Mouse (Mus musculus) C2C12 (cell line): Measurements from ENCODE around the gene Rabgap1l.

ENCODE experiments used
- CTCF ChIP-seq: IDR thresholded peaks from one replicate; pipeline ENCODE4 v1.5.1; 2011; ENCODE audit not compliant: control insufficient read depth, insufficient read depth, insufficient read length
- MAX ChIP-seq: IDR thresholded peaks from one replicate; pipeline ENCODE4 v1.6.1; 2011; ENCODE audit warnings: mild to moderate bottlenecking, control low read depth
- MYOD1 ChIP-seq: IDR thresholded peaks from one replicate; pipeline ENCODE4 v1.6.1; 2011; ENCODE audit warnings: low read depth; ENCODE audit not compliant: control insufficient read depth, insufficient read length
- USF1 ChIP-seq: IDR thresholded peaks from one replicate; pipeline ENCODE4 v1.6.1; 2011; ENCODE audit warnings: low read depth, mild to moderate bottlenecking, control low read depth, moderate library complexity

DNA sequence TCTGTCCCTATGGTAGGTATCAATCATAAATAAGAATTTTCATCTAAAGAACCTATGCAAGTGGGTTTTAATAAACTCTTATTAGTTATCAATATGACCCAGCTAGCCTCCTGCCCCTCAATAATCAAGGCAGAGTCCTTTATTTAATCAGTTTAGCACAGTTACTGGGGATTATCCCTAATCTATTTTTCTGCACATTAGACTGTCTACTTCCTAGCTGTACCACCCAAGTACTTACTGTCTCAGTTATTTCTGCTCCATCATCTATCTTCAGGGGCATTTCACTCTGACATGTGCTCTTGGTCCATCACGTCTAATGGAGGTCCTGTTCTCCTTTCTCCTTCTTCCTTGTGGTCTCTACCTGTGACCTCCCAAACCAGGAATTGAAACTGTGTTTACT lies 494.1 kb downstream of the Rabgap1l start:
- TF ChIP-seq MAX, result no peak
- TF ChIP-seq CTCF, result no peak
- TF ChIP-seq USF1, result no peak
- no peak for TF ChIP-seq MYOD1
